Mouse (Mus musculus): ENCODE data around the gene Sh3bp1.

- no peak for TF ChIP-seq POLR2A (IDR thresholded peaks at IDR 0.05; ENCODE audit: insufficient read depth, low read length)
- no peak for TF ChIP-seq CTCF (IDR thresholded peaks at IDR 0.05; ENCODE audit: low read depth, low read length)
Observed at GRCm38 (mm10) chr15:78930192-78930706, 30.7 kb downstream of the Sh3bp1 start.

All from ES-Bruce4 (cell line).